Mouse (Mus musculus): ENCODE data around the gene Sec63. TPM values are rescaled to one million over a fixed set of nuclear protein-coding genes. Genes with fewer than 3 reads are reported as not detected.

Sec63 gene
- polyA plus RNA-seq, 1 experiment from 2014 or later, result 17.6 TPM

DNA sequence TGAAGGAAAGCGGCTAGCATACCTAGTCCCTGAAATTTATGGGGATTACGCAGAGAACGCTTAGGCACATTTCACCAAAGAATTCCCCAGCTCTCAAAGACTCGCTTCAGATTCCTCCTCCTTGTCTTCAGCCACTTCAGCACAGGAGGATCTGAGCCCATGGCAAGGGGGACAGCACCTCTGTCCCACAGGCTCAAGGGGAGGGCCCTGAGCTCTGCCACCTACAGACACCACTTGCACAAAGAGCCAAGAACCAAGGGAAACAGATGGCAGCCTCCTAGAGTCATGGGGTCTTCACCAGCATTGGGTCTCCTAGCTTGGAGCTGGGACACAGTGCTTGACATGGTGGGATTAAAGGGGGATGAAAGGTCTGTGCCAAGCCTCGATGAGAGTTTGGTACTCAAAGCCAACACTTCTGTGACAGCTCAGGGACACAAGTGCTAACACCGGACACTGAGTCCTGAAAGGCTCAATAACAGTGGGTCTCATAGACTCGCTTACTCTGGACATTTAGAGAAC is 111.8 kb downstream of the Sec63 start:
- H3K4me3 ChIP-seq (replicated peaks; ENCODE audit: low read depth, low read length), result no peak overlapping the region
- no peaks in the 10 kb centered on the region for H3K36me3 ChIP-seq (ENCODE audit: insufficient read depth, low read length)
- H3K4me1 ChIP-seq (replicated peaks; ENCODE audit: insufficient read depth, low read length), result no peaks in the 10 kb centered on the region
- no peaks in the 10 kb centered on the region for H3K9me3 ChIP-seq (replicated peaks; ENCODE audit: low read length)
- no peak overlapping the region for H3K27ac ChIP-seq
- H3K9ac ChIP-seq (ENCODE audit: low read depth, low read length), result no peak overlapping the region
- 69% methylated on average over 7 of the region's 7 CpGs for WGBS
- TF ChIP-seq CTCF (IDR thresholded peaks at IDR 0.05; ENCODE audit: low read depth), result no peak
- DNase-seq (ENCODE audit: low spot score) (no peak), ATAC-seq (replicated peaks; ENCODE audit: low FRiP score, low read depth) (no peak)
- H3K27me3 ChIP-seq (ENCODE audit: insufficient read depth, low read length), result no peaks in the 10 kb centered on the region
- no peak overlapping the region for H3K4me2 ChIP-seq (ENCODE audit: low read length)

DNA sequence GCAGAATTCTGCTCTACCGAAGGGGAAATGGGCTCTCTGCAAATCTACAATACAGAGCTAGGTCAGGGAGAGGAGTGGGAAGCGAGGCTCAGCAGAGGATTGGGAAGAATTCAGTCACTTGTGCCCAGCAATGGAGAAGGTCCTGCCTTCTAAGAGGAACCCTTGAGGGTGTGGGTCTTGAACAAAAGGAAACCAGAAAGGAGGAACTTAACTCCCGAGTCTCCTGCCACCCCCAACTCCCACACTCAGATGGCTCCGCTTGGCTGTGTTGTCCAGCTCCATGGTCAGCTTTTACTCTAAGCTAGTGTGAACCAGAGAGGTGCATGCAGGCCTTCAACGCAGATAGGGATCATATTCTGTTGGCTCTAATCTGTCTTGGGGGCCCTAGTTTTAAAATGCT is 114.9 kb downstream of the Sec63 start:
- H3K27ac ChIP-seq, result no peak overlapping the region
- H3K4me3 ChIP-seq (replicated peaks; ENCODE audit: low read depth, low read length), result no peak overlapping the region
- H3K4me2 ChIP-seq (ENCODE audit: low read length), result no peak overlapping the region
- no peaks in the 10 kb centered on the region for H3K9me3 ChIP-seq (replicated peaks; ENCODE audit: low read length)
- ATAC-seq (replicated peaks; ENCODE audit: low FRiP score, low read depth) (no peak), DNase-seq (ENCODE audit: low spot score) (no peak)
- no peaks in the 10 kb centered on the region for H3K27me3 ChIP-seq (ENCODE audit: insufficient read depth, low read length)
- no peak for TF ChIP-seq CTCF (IDR thresholded peaks at IDR 0.05; ENCODE audit: low read depth)
- no peak overlapping the region for H3K9ac ChIP-seq (ENCODE audit: low read depth, low read length)
- 61% methylated on average over 5 of the region's 5 CpGs for WGBS
- no peaks in the 10 kb centered on the region for H3K36me3 ChIP-seq (ENCODE audit: insufficient read depth, low read length)
- H3K4me1 ChIP-seq (replicated peaks; ENCODE audit: insufficient read depth, low read length), result no peaks in the 10 kb centered on the region

DNA sequence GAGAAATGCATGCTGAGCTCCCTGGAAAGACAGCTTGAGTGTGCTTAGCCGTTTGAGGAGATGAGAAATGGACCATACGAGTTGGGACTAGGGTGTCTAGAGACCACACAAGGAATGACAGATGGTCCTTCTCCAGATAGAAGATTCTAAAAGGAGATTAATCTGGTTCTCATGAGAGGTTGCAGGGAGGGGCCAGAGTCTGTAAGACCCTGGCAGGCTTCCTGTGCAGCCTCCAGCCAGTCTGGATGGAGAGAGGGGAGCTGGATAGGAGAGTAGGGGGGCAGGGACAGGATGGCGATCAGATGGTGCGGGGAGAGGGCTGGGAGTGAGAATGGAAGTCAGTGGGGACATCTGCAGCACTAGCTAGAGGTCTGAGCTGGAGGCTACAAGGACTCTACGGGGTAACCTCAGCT is 118.0 kb downstream of the Sec63 start:
- Histone ChIP-seq H3K9me3 (replicated peaks; ENCODE audit: low read length) (no peaks in the 10 kb centered on the region), H3K4me1 (replicated peaks; ENCODE audit: insufficient read depth, low read length) (no peaks in the 10 kb centered on the region), H3K4me3 (replicated peaks; ENCODE audit: low read depth, low read length) (no peak overlapping the region), H3K9ac (ENCODE audit: low read depth, low read length) (no peak overlapping the region), H3K4me2 (ENCODE audit: low read length) (no peak overlapping the region), H3K36me3 (ENCODE audit: insufficient read depth, low read length) (no peaks in the 10 kb centered on the region), H3K27me3 (ENCODE audit: insufficient read depth, low read length) (no peaks in the 10 kb centered on the region), H3K27ac (peak overlapping the region; percentile 8; the same call in 1 of the 2 replicates)
- ATAC-seq (replicated peaks; ENCODE audit: low FRiP score, low read depth) (0 out of 2 replicates have a peak, but pooled peaks have one; percentile 57), DNase-seq (ENCODE audit: low spot score) (peak; percentile 68)
- 55% methylated on average over 5 of the region's 5 CpGs for WGBS
- no peak for TF ChIP-seq CTCF (IDR thresholded peaks at IDR 0.05; ENCODE audit: low read depth)

DNA sequence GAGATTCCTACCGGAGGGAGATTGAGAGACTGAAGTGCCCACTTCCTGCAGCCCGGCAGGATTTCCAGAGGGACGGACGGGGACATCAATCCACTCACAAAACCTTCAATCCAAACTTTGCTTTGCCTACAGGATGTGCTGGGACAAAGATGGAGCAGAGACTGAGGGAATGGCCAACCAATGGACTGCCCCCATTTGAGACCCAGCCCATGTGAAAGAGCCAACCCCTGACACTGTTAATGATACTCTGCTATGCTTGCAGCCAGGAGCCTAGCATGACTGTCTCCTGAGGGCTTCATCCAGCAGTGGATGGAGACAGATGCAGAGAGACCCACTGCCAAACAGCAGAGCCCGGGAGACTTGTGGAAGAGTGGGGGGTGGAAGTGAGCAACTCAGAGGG is 118.4 kb downstream of the Sec63 start:
- Histone ChIP-seq H3K36me3 (ENCODE audit: insufficient read depth, low read length) (no peaks in the 10 kb centered on the region), H3K4me3 (replicated peaks; ENCODE audit: low read depth, low read length) (no peak overlapping the region), H3K4me2 (ENCODE audit: low read length) (no peak overlapping the region), H3K27me3 (ENCODE audit: insufficient read depth, low read length) (no peaks in the 10 kb centered on the region), H3K9me3 (replicated peaks; ENCODE audit: low read length) (no peaks in the 10 kb centered on the region), H3K4me1 (replicated peaks; ENCODE audit: insufficient read depth, low read length) (no peaks in the 10 kb centered on the region), H3K27ac (peak overlapping the region; percentile 8; the same call in 1 of the 2 replicates), H3K9ac (ENCODE audit: low read depth, low read length) (no peak overlapping the region)
- DNase-seq (ENCODE audit: low spot score), result peak; percentile 15
- 60% methylated on average over 5 of the region's 5 CpGs for WGBS
- TF ChIP-seq CTCF (IDR thresholded peaks at IDR 0.05; ENCODE audit: low read depth), result no peak
- no peak; the same call in 1 of the 2 replicates for ATAC-seq (replicated peaks; ENCODE audit: low FRiP score, low read depth)

Other genes with a start within 250 kb of the Sec63 start
- gene Nr2e1, start 177.9 kb upstream of the Sec63 start, polyA plus RNA-seq (2015; fragmentation: Nextera tagmentation; extraction: Ambion mirVana), result not detected in 2 replicates
- 26.6 and 27.9 TPM in 2 replicates for gene Ostm1, start 177.7 kb upstream of the Sec63 start, polyA plus RNA-seq (2015; fragmentation: Nextera tagmentation; extraction: Ambion mirVana)
- gene Scml4, start 98.9 kb downstream of the Sec63 start, polyA plus RNA-seq (2015; fragmentation: Nextera tagmentation; extraction: Ambion mirVana), result 1.7 and 2.0 TPM in 2 replicates

All from kidney, postnatal 0 days (tissue).